Mouse (Mus musculus) frontal cortex, postnatal 36 days (tissue): ENCODE results near the gene Spaca3.

Experiments
- DNase-seq, 2 experiments: peaks; one replicate each; pipeline ENCODE4 v3.0.0; 2022; ENCODE audit warnings: low spot score in 2 of 2

Gene Spaca3

DNA sequence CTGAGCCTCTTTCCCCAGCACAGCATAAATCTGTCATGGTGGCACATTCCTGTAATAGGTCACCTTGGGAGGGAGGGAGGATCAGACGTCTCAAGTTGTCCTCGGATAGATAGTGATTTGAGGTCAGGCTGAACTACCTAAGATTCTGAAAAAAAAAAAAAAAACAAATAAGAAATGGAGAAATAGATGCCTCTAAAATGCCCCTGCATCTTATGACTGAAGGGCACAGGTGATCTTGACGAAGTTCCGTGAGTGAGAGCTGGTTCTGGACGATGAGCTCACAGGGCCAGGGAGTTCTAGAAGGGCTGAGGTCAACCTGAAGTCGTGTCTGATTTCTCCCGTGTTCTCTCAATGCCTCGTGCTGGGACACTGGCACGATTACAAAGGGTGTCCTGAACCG is at the start of gene Spaca3:
Gene Spaca3, plus strand, starts transcription at position 301 of the 400 bp plus-strand sequence.
- no peak for DNase-seq

DNA sequence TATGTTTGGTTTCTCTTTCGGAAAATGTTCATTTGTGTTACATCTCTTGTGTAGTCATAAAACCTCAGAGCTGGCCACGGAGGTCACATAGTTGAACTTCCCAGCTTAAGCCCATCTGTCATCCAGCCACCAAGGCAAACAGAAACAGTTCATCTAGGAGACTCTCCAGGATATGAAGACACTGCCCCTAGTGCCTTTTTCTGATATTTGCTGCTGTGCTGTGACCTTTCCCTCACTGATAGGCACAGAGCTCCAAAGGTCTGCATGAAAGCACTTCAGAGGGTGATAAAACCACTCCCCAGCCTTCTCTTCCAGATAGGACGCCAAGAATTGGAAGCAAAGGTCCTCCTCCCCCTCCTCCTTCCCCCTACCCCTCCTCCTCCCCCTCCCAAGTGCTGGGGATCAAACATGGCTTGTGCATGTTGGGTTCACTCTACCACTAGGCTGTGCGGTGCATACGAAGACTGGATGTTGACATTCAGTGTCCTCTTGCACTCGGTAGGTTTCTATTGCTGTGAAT is 49.6 kb upstream of the Spaca3 start:
- no peak for DNase-seq

DNA sequence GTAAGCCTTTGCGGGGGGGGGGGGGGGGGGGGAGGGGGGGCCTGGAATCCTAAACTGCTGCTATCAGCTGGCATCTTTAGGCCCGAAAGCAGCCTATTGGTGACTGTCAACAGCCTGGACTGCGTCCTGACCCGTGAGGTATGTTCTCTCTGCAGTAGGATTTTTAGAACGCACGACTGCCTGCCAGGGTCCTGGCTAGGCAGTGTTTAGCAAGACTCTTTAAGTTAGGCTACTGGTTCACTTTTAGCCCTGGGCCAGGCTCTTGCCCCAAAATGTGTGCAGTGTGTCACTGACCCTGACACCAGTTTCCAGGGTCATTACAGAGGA is 48.5 kb upstream of the Spaca3 start:
- DNase-seq = no peak

DNA sequence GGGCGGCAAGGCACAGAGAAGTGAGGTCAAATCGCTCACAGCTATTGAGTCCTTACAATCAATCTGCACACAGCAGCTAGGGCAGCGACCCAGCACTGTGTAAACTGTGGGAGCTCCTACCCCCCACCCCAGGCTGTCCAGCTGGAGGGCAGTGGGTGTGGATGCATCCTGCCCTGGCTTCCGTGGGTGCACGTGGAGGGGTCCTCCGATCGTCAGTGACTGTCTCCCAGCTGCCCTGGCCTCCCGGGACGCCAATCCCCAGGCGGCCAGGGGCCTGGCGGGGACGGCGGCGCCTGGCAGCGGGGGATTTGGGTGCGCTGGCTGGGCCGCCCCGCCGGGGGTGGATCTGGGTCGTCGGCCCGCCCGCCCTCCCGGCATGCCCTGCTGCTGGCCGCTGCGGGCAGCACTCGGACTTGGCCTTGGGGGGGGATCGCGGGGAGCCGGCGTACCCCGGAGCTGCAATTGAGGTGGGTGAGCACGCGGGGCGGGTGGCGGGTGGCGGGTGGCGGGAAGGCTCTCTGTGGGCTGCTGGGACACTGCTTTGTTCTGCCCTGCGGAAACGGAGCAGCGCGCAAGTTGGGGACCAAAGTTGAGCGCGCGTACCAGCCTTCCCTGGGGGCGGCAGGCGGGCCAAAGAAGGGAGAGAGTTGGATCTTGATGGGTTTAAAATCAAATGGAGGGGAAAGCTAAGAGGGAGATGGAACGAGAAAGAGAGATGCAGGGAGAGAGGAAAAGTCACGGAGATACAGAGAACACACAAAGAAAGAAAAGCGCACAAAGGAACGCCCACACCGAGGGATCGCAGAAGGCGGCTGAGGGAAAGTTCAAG is 48.0 kb upstream of the Spaca3 start, which contains the start of gene Tmem98:
Gene Tmem98, plus strand, starts transcription at position 183 of the 829 bp plus-strand sequence.
- peak in 1 of 2 experiments; percentile 12 for DNase-seq

DNA sequence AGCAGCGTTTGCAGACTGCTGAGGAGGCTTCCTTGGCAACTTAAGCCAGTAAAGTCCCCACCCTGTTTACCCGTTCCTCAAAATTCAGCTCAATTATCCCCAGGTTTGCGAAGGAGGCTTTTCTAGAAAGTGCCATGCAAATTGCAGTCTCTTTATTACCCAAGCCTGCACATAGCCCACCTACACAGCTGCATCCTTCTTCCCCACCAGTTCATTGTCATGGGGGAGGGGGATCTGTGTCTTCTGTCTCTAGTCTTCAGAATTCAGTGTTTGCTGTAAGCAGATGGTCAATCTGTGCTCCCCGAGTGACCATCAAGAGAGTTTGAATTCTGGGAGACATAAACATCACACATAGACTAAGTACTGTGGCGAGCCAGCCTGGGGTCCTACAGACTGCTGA is 47.0 kb upstream of the Spaca3 start:
- no peak for DNase-seq

DNA sequence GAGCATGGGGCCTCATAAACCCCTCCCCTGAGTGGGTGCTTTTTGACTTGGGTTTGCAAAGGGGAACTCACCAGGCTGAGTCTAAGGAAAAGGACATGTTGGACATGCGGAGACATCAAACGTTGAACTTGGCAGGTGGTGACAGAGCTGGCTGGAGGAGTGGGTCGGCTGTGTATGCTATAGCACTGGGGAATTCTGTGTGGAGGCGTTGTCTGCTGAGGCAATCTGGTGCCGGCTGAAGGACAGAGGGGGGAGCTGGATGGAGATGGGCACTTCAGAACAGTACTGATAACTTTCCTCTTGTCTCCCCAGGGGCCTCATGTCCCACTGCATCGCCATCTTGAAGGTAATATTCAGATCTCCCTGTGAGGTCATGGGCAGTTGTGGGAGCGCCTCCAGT is 42.8 kb upstream of the Spaca3 start:
- DNase-seq = no peak

DNA sequence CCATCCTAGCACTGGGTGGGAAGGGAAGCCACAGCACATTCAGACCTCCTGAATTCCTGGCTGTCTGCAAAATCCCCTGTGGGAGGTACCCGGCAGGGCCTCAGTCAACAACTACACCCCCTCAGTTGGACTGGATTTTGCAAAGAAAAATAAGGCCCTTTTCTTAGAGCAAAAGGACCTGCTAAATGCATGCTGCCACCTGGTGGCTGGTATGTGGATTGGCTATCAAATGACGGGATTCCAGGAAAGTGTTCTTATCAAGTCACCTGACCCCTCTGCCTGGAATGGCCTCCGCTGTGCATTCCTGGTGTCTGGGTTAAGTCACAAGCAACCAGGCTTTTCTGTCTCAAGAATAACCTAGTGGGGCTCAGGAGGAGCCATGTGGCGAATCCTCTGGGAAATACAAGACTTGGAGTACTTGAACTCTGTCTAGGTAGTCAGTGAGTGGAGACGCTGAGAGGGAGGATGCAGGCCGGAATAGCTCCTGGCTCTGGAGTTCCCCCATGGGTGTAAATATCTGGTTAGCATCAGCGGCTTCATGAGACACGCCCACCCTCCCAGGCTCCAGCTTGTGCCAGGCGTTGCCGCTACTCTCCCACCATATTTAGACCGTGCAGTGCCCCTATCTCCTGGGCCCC is 40.0 kb upstream of the Spaca3 start:
- DNase-seq = peak; percentile 61 to 71

DNA sequence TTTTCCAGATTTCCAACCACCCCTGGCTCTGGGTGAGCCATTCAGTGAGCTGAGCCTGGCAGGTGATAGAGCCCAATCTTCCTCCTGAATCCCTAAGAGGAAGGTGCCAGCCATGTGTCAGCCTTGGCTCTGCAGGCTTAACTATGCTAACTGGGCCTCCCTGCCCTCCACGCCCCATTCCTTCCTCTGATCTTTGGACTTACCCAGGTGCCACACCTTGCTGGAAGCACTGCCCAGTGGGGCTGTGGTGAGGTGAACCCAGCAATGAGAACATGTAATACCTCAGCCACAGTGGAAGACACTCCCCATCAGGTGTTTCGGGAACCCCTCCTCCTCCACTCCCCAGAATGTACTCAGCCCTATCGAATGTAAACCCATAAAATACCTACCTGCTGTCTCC is 38.1 kb upstream of the Spaca3 start:
- no peak for DNase-seq

DNA sequence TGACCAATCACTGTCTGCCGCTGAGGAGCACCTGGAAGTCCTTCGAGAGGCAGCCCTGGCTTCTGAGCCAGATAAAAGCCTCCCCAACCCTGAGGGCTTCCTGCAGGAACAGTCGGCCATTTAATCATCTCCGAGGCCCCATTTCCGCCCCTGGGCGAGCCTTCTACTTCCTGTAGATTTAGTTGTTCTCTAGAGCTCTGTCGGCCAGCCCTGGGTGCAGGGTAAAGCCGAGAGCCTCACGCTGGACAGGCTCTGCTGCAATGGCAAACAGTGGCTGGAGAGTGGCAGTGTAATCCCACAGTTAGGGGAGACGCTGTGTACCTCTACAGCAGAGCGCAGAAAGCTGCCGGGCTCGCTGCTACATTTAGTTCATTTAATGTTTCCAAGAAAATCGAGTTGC is 36.9 kb upstream of the Spaca3 start:
- DNase-seq = peak; percentile 40 to 46

DNA sequence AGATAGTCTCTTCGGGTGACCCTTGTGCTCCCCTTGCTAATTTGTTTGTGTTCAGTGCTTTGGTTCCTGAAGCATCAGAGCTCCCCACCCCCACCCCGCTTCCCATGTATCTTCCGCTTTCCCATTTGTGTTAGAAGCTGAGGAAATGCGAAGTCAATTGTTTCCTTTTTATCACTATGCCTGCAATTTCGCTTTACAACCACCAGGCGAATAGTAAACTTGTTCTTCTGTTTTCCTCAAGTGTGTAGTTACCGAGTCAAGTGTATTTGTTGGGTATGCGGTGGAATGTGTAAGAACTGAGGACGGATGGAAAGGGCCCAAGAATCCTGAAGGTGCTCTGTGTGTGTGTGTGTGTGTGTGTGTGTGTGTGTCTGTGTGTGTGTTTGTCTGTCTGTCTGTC is 36.4 kb upstream of the Spaca3 start:
- no peak for DNase-seq

DNA sequence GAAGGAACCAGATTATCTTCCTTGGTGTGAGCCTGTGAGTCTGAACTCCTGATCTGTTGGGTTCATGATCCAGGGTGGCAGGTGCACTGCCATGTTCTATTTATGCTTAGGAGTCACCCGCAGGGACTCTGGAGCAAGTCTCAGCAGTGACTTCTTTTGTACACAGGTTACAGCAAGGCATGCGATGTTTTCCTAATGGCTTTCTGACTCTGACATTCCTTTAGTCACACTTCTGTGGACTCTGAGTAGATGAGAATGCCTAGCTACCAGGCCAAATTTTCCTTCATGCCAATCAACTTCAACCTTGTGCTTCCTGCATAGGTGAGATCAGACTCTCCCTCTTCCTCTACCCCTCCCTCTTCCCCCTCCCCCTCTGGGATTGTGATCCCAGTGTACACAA is 22.8 kb upstream of the Spaca3 start:
- DNase-seq = no peak

DNA sequence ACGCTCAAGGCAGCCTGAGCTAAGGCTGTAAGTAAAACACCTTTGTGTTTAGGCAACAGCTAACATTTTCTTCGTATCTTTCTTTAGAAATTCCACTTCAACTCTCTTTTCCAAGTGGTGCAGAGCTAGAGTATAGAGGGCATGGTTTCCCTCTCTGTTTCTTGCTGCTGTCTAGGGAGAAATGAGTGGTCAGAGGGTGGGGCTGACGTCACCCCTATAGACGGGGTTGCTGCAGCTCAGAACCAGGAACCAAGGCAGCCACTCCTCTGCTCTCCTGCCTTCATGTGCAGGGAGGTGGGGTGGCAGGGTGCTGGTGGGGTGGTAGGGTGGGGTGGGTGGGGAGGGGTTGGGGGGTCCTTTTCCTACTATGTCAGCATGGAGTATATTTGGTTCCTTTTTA is 22.3 kb upstream of the Spaca3 start:
- DNase-seq = no peak

DNA sequence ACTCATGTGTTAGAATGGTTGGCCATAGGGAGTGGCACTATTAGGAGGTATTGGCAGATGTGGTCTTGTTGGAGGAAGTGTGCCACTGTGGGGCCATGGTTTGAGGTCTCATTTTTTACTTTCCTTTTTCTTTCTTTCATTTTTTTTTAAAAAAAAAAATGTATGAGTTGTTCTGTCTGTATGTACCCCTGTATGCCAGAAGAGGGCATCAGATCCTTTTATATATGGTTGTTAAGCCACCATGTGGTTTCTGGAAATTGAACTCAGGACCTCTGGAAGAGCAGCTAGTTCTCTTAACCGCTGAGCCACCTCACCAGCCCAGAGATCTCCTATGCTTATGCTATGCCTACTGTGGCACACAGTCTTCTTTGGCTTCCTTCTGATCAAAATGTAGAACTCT is 19.4 kb upstream of the Spaca3 start:
- DNase-seq = no peak

DNA sequence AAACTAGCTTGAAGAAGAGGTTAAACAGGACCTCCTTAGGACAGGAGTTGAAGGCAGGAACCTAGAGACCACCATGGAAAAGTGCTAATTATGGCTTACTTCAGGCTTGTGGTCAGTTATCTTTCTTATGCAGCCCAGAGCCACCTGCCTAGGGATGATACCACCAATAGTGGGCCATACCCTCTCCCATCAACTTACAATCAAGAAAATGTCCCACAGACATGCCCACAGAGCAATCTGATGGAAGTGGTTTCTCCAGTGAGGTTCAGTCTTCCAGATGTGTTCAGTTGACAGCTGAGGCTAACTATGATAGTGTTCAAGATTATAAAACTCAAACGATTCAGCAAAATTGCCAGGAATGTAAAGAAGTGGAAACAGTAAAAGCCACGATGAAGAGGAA is 14.7 kb upstream of the Spaca3 start:
- no peak for DNase-seq

DNA sequence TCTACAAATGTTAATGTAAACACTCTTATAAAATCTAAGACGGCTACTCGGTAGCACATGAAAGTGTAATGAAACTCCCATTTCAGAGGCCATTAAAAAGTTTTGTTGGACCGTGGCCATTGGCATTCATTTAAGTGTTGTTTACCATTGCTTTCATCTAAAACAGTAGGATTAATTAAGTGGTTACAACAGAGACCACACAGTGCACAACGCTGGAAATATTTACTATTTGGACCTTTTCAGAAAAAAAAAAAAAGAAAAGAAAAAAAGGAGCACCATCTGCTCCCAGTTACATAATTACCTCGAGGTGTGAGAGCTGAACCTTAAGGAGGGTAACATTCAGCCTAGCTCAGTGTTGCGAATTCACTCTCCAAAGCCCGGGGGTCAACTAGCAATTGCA is 12.7 kb upstream of the Spaca3 start:
- DNase-seq = no peak

DNA sequence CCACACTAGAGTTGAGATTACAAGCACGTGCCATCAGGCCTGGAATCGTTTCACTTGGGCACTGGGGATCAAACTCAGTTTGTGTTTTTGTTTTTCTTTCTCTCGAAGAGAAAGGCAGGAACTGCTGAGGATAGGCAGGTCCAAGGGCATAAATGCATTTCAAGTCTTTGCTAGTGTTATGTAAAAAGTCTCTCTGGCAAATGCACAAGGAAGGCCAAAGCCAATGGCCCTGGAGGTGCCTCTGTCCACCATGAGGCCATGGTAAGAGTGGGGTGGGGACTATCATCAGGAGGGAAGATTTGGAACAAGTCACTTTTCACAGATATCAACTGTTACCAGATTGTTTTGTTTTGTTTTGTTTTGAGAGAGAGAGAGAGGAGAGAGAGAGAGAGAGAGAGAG is 12.1 kb upstream of the Spaca3 start:
- DNase-seq = no peak

DNA sequence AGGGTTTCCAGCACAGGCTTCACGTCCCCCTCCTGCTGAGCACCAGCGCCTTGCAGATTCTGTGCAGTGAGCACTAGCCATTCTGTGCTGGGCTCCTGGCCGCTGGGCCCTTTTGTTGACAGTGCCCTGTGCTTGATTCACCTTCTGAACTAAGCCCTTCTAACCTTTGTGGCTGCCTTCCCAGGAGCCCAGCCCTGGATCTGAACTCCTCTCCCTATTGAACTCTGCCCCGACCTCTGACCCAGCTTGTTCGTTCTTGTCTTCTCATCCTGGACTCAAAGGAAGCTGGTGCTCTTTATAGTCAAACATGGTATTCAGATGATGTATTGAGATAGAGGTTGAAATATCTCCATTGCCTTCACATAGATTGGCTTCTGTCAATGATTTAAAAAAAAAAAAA is 10.0 kb upstream of the Spaca3 start:
- no peak for DNase-seq

DNA sequence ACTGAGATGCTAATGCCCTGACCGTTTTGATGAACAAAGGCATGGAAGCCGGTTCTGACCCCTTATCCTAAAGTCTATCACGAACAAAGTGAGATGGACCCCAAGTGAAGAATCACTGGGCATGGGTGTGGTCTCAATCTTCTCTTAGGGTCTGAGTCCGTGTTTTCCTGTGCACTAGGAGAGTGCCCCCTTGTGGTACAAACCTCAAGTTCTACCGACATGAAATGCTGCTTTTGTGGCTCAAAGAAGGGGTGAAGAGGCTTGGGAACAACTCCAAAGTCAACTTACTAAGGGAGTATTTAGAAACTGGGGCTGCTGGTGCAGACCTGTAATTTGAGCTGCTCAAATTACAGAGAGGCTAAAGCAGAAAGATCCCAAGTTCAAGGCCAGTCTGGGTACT is 6.3 kb upstream of the Spaca3 start:
- DNase-seq = no peak

DNA sequence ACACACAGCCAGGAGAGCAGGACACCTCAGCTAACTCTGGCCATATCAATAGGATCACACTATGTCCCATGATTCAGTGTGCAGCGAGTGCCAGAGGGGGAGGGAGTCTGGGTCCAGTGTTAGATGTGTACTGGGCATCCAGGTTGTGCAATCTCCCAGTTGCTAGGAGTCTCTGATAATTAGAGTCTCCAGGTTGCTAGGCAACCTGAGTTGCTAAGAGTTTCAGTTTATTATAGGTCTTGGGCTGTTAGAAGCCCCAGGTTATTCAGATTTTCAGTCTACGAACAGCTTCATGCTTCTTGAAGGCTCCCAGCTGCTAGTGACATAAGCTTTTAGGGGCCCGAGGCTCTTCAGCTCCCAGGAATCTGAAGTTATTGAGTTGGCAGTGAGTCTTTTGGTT is 5.2 kb upstream of the Spaca3 start:
- no peak for DNase-seq

DNA sequence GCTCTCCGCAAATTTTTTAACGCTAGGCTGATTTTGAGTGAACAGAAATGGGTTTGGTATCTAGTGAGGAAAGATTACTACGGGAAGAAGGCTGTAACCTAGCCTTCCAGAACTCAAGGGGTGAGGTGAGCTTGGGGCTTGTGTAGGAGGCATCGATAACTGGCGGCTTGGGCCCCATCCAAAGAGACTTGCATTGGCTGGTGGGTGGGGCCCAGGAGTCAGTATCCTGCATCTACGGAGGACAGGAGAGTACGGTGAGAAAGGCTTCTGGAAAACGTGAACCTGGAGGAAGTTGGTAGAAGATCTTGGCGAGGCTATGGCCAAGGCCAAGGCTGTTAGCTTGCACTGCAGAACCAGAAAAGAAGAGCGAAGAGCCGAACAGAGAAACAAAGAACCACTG is 3.7 kb upstream of the Spaca3 start:
- DNase-seq = no peak

DNA sequence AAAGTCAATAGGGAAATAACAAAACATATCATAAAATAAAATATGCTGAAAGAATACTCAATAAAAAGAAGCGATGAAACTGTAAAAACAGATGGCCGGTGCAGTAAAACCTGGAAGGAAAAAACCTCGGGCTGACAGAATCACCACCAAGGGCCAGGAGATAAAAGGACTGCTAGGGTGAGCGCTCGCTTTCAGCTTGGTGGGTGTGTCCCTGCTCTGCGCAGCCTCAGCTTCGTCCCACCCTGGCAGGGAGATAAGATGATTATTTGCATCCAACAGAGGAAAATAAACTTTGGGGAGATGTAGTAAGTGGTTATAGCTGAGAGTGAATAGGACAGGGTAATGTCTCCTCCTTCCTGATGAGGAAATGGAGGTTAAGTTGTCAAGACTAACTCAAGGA is 3.3 kb upstream of the Spaca3 start:
- no peak for DNase-seq

DNA sequence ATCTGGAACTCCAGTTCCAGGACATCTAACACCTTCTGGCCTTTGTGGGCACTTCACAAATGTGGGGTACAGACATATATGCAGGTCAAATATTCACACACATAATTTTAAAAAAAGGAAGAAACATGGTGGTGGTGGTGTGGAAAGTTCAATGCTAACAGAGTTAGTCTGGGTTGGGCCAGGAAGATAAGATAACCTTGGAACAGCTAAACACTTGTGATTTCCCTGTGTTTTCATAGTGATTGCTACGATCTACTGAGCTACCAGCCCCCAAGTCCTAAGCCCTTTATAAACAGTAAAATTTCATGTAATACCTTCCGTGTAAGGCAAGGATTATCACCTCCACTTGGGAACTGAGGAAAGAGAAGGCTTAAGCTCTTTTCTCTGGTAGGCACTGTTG is 1.3 kb upstream of the Spaca3 start:
- DNase-seq = no peak

DNA sequence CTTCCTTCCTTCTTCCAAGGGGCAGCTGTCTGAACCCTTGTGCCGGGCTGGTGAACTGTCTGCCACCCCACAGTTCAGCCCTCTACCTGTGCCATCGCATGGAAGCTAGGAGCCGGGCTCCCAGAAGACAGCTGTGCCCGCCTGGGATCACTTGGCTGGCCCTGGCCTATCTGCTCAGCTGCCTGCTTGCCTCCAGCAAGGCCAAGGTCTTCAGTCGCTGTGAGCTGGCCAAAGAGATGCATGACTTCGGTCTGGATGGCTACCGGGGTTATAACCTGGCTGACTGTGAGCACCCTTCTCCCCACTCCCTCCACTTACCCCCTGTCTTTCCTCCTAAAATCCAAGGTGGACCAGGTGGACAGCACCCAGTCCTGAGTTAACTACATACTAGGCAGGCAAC is 4.8 kb downstream of the Spaca3 start:
- DNase-seq = no peak
